ENCODE assay signal across 8 mouse cellular contexts in the genomic region with DNA sequence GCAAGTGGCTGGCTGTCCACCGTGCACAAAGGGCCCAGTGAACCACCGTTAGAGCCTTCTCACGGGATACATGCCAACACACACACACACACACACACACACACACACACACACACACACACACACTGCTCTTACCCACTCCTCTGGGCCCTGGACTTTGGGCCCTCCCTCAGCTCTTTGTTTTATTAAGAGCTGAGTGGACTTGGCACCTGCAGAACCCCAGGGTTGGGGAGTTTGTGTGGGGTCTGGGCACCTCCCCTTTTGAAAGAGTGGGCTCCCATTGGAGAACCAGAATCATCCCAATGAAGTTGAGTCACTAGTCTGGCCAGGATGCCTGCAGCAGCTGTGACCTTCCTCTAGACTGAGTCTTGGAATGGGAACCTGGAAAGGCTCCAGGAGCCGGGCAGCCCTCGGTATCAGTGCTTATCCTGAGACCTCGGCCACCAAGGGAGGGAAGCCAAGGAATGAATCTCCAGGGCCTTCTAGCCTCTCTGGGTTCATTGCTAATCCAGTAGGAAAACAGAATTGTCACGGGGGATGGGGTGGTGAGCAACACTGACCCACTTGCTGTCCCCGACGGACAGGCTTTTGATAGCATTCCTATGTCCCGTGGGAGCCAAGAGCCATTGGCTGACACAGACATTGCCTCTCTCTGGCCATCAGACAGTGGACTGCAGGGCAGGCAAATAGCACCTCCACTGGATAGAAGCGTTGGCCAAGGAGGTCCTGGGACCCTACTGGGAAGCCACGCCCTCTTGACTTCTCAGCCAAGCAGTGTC. TPM values are rescaled to one million over a fixed set of nuclear protein-coding genes. Genes with fewer than 3 reads are reported as not detected.
DNase-seq lines count a peak whose midpoint lies in the region; ATAC-seq lines count a peak whose summit lies in the region.

No protein-coding gene starts in this region.

- H3K36me3 ChIP-seq in limb, embryonic 15.5 days, result peaks cover 38% of the 10 kb centered on the region
- H3K36me3 ChIP-seq in midbrain, embryonic 16.5 days (ENCODE audit: control insufficient read depth, insufficient read depth, low read length), result no peaks in the 10 kb centered on the region

- DNase-seq in MN1 (ENCODE audit: low spot score), result peak; percentile 68
- DNase-seq in adrenal gland, adult 8-10 months, result peak; percentile 91
- DNase-seq in fibroblast of lung, adult 2 months (ENCODE audit: low read depth), result peak; percentile 91
- peak; percentile 78 to 79 for DNase-seq in heart, postnatal 36 days
- no peak for DNase-seq in left cerebral cortex, adult 11 months (ENCODE audit: low spot score)
- DNase-seq in embryo, embryonic 10 days (ENCODE audit: low spot score), result no peak

- intact Hi-C loops in heart, postnatal 36 days (cut with DNase I), result loop anchor here (2.0 kb wide), 1 partner anchor 26 kb away; no protein-coding TSS in a partner anchor

- H3K9me3 ChIP-seq in limb, embryonic 15.5 days, result no peaks in the 10 kb centered on the region
- H3K9me3 ChIP-seq in midbrain, embryonic 16.5 days (replicated peaks; ENCODE audit: control insufficient read depth, low read length, poor library complexity, severe bottlenecking), result no peaks in the 10 kb centered on the region

- 0 out of 2 replicates have a peak, but pooled peaks have one; percentile 8 for ATAC-seq in limb, embryonic 15.5 days (ENCODE audit: insufficient number of reproducible peaks, low FRiP score, low TSS enrichment, low read depth)
- ATAC-seq in midbrain, embryonic 16.5 days, result peak; percentile 79

- WGBS in limb, embryonic 15.5 days, result 60% methylated on average over 12 of the region's 12 CpGs
- 64% methylated on average over 12 of the region's 12 CpGs for WGBS in midbrain, embryonic 16.5 days

- peaks cover 37% of the 10 kb centered on the region for H3K4me1 ChIP-seq in limb, embryonic 15.5 days
- no peaks in the 10 kb centered on the region for H3K4me1 ChIP-seq in midbrain, embryonic 16.5 days (ENCODE audit: control insufficient read depth, insufficient read depth, low read length)

- H3K9ac ChIP-seq in limb, embryonic 15.5 days, result no peak overlapping the region
- H3K9ac ChIP-seq in midbrain, embryonic 16.5 days (ENCODE audit: low read depth, low read length), result no peak overlapping the region

- H3K27me3 ChIP-seq in limb, embryonic 15.5 days, result no peaks in the 10 kb centered on the region
- no peaks in the 10 kb centered on the region for H3K27me3 ChIP-seq in midbrain, embryonic 16.5 days (ENCODE audit: control insufficient read depth, insufficient read depth, low read depth, low read length)

- peak overlapping the region; percentile 71 for H3K27ac ChIP-seq in limb, embryonic 15.5 days
- no peak overlapping the region for H3K27ac ChIP-seq in midbrain, embryonic 16.5 days (ENCODE audit: low read length)

- no peak overlapping the region for H3K4me3 ChIP-seq in limb, embryonic 15.5 days
- no peak overlapping the region for H3K4me3 ChIP-seq in midbrain, embryonic 16.5 days (ENCODE audit: low read depth, low read length)

- no peak overlapping the region for H3K4me2 ChIP-seq in limb, embryonic 15.5 days
- H3K4me2 ChIP-seq in midbrain, embryonic 16.5 days (ENCODE audit: low read length), result no peak overlapping the region

RNA-seq across cellular contexts. Expression of a gene that starts 50.2 kb away (rescaled TPM):
- 10 to 100 TPM; 35.3 to 47.5 (median 38.2) TPM for total RNA-seq in adrenal gland, adult 8-10 months (2022)
- 1 to 10 TPM; 7.9 to 8.6 TPM for total RNA-seq in heart, postnatal 36 days (2021)
- polyA plus RNA-seq in limb, embryonic 15.5 days (2015; fragmentation: Nextera tagmentation; extraction: Ambion mirVana), result 43.7 and 43.9 TPM in 2 replicates
- polyA plus RNA-seq in midbrain, embryonic 16.5 days (2015; fragmentation: Nextera tagmentation; extraction: Ambion mirVana), result 23.5 and 24.1 TPM in 2 replicates

Comparison
In these comparisons a context has a peak if more than half of its experiments do, and no peak if none do; other contexts are left out.
1. DNase-seq: peak in MN1 (single experiment), adrenal gland, adult 8-10 months (single experiment), fibroblast of lung, adult 2 months (single experiment) and heart, postnatal 36 days (2 of 2); none in left cerebral cortex, adult 11 months (single experiment) and embryo, embryonic 10 days (single experiment).